Mouse (Mus musculus) limb, embryonic 11.5 days (tissue): ENCODE measurements around the gene Rinl. TPM values are rescaled to one million over a fixed set of nuclear protein-coding genes. Genes with fewer than 3 reads are reported as not detected.

Experiments
- ATAC-seq: fragments of 200-750 bp; cut with Nextera tagmentation; 2 replicates; pipeline ENCODE4 v1.8.0; 2017; ENCODE audit warnings: low read depth; ENCODE audit not compliant: insufficient number of reproducible peaks, low FRiP score, low TSS enrichment
- DNase-seq: peaks from one replicate; pipeline ENCODE4 v3.0.0-alpha.2; 2015; ENCODE audit warnings: low spot score
- H3K27ac ChIP-seq: fragments of 300-500 bp; sonication (generic); replicated peaks from 2 replicates; pipeline ENCODE4 v1.5.1; 2014; ENCODE audit warnings: low read depth, mild to moderate bottlenecking, low read length
- H3K27me3 ChIP-seq: fragments of 300-500 bp; sonication (generic); 2 replicates; pipeline ENCODE4 v1.6.1; 2014; ENCODE audit warnings: mild to moderate bottlenecking, low read length, mixed read lengths; ENCODE audit not compliant: control insufficient read depth, insufficient read depth
- H3K36me3 ChIP-seq: fragments of 300-500 bp; sonication (generic); 2 replicates; pipeline ENCODE4 v1.6.1; 2014; ENCODE audit warnings: mild to moderate bottlenecking, low read length, moderate library complexity, mixed read lengths; ENCODE audit not compliant: control insufficient read depth, insufficient read depth
- H3K4me1 ChIP-seq: fragments of 300-500 bp; sonication (generic); 2 replicates; pipeline ENCODE4 v1.6.1; 2014; ENCODE audit warnings: low read length, mixed read lengths; ENCODE audit not compliant: control insufficient read depth, insufficient read depth
- H3K4me2 ChIP-seq: fragments of 300-500 bp; sonication (generic); 2 replicates; pipeline ENCODE4 v1.6.1; 2014; ENCODE audit warnings: low read depth, mild to moderate bottlenecking, moderate library complexity; ENCODE audit not compliant: severe bottlenecking
- H3K4me3 ChIP-seq: fragments of 300-500 bp; sonication (generic); 2 replicates; pipeline ENCODE4 v1.5.1; 2014; ENCODE audit warnings: low read depth, low read length
- H3K9ac ChIP-seq: fragments of 300-500 bp; sonication (generic); 2 replicates; pipeline ENCODE4 v1.6.1; 2014; ENCODE audit warnings: mild to moderate bottlenecking, low read length
- H3K9me3 ChIP-seq: fragments of 300-500 bp; sonication (generic); 2 replicates; pipeline ENCODE4 v1.6.1; 2016; ENCODE audit warnings: low read length; ENCODE audit not compliant: control insufficient read depth
- WGBS: fragments of 180-500 bp; shearing (Covaris S2); extraction: QIAGEN DNeasy Blood & Tissue Kit; methylation state at CpG from one replicate; pipeline ENCODE4 v1.1.7; 2014; 5-methylcytosine and 5-hydroxymethylcytosine counted together
- polyA plus RNA-seq: library from polyadenylated mRNA; unstranded; fragments of >200 nt; fragmentation: Nextera tagmentation; extraction: Ambion mirVana; gene quantifications from 2 replicates; pipeline ENCODE4 v1.2.1, GENCODE M21; 2014

The Rinl gene
- polyA plus RNA-seq, 1 experiment from 2014 or later: 3.2 TPM

DNA sequence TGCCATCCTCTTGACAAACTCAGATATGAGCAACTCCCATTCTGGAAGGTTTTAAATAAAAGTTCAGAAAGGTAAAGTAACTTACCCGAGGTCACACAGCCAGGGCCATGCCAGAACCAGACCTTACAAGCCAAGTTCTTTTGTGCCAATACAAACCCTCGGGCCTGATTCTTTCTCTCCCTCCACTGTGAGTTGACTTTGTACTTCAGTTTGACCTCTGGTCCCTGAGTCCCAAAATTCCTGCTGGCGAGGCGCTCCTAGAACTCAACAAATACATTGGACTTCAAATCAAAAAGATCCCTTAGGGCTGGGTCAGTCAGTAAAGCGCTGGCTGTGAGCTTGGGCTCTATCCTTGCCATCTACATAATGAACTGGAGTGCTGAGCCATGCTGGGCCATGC lies 48.2 kb downstream of the Rinl start:
- DNase-seq (no peak), ATAC-seq (no peak)
- Histone ChIP-seq H3K9me3 (no peaks in the 10 kb centered on the region), H3K4me2 (no peak overlapping the region), H3K27ac (no peak overlapping the region), H3K9ac (no peak overlapping the region), H3K4me1 (no peaks in the 10 kb centered on the region), H3K27me3 (no peaks in the 10 kb centered on the region), H3K4me3 (no peak overlapping the region), H3K36me3 (no peaks in the 10 kb centered on the region)
- WGBS: 86% methylated on average over 5 of the region's 5 CpGs

DNA sequence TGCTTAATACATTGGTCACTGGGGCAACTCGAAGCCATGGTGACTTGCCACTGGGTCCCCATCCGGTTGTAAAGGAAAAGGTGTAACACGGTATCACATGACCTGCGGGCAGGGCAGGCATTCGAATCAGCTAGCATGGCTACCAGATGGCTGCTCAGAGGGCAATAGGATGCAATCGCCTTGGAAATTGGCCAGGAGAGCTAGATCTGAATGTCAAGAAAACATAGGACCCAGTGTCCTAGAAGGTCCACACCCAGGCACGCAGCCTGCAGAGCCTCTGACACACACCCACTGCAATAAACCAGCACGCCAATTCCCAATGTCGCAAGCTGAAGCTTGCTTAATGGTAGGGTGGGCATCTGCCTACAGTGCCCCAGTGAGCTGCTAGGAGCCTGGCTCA lies 49.6 kb downstream of the Rinl start:
- no peaks in the 10 kb centered on the region for H3K4me1 ChIP-seq
- 76% methylated on average over 9 of the region's 9 CpGs for WGBS
- no peaks in the 10 kb centered on the region for H3K27me3 ChIP-seq
- DNase-seq (no peak), ATAC-seq (no peak)
- H3K27ac ChIP-seq: no peak overlapping the region
- H3K4me3 ChIP-seq: no peak overlapping the region
- H3K9ac ChIP-seq: no peak overlapping the region
- no peaks in the 10 kb centered on the region for H3K36me3 ChIP-seq
- no peak overlapping the region for H3K4me2 ChIP-seq
- no peaks in the 10 kb centered on the region for H3K9me3 ChIP-seq

DNA sequence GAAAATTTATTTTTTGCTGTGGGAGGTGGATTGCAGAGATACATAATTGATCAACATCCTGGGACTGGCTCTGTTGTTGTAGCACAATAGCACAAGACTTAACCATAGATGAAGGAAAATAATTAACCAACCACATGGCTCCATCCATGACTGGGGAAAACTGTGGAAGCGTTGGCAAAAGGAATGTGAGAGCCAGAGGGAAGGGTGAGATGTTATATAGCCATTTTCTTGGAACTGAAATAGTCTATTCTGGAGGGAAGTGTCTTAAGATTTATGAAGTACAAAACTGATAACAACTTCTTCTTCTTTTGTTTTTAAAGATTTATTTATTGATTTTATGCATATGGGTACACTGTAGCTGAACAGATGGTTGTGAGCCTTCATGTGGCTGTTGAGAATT lies 58.5 kb downstream of the Rinl start:
- DNase-seq (no peak), ATAC-seq (no peak)
- Histone ChIP-seq H3K27me3 (no peaks in the 10 kb centered on the region), H3K27ac (no peak overlapping the region), H3K4me2 (no peak overlapping the region), H3K36me3 (no peaks in the 10 kb centered on the region), H3K9me3 (no peaks in the 10 kb centered on the region), H3K4me3 (no peak overlapping the region), H3K9ac (no peak overlapping the region), H3K4me1 (peaks cover 8% of the 10 kb centered on the region; the same call in 1 of the 2 replicates)
- 90% methylated on average over 1 of the region's 1 CpGs for WGBS

Other genes with a start within 250 kb of the Rinl start
- gene Sycn, start 248.1 kb upstream of the Rinl start, polyA plus RNA-seq: not detected in 2 replicates
- not detected in 2 replicates for gene Nccrp1, start 241.7 kb upstream of the Rinl start, polyA plus RNA-seq
- 37.5 and 37.6 TPM in 2 replicates for gene Samd4b, start 190.8 kb upstream of the Rinl start, polyA plus RNA-seq
- gene Pak4, start 190.8 kb upstream of the Rinl start, polyA plus RNA-seq: 37.4 and 44.5 TPM in 2 replicates
- gene Acp7, start 157.6 kb upstream of the Rinl start, polyA plus RNA-seq: not detected in 2 replicates
- 5.9 and 6.2 TPM in 2 replicates for gene Fbxo27, start 96.1 kb upstream of the Rinl start, polyA plus RNA-seq
- gene Fbxo17, start 72.2 kb upstream of the Rinl start, polyA plus RNA-seq: 15.9 and 16.4 TPM in 2 replicates
- gene Mrps12, start 47.1 kb upstream of the Rinl start, polyA plus RNA-seq: 146 and 156 TPM in 2 replicates
- gene Sars2, start 47.0 kb upstream of the Rinl start, polyA plus RNA-seq: 34.9 and 35.8 TPM in 2 replicates
- gene Ccer2, start 32.8 kb upstream of the Rinl start, polyA plus RNA-seq: not detected in 2 replicates
- gene Sirt2, start 22.2 kb upstream of the Rinl start, polyA plus RNA-seq: 68.8 and 69.8 TPM in 2 replicates
- gene Nfkbib, start 21.5 kb upstream of the Rinl start, polyA plus RNA-seq: 40.3 and 44.4 TPM in 2 replicates
- 362 and 390 TPM in 2 replicates for gene Hnrnpl, start 19.6 kb downstream of the Rinl start, polyA plus RNA-seq
- gene Ech1, start 36.2 kb downstream of the Rinl start, polyA plus RNA-seq: 93.2 and 94.7 TPM in 2 replicates
- 1.9 and 2.2 TPM in 2 replicates for gene Lgals4, start 44.9 kb downstream of the Rinl start, polyA plus RNA-seq
- gene Lgals7, start 74.9 kb downstream of the Rinl start, polyA plus RNA-seq: 1.3 and 2.6 TPM in 2 replicates
- gene Capn12, start 92.5 kb downstream of the Rinl start, polyA plus RNA-seq: 0.59 and 0.62 TPM in 2 replicates
- 208 and 213 TPM in 2 replicates for gene Actn4, start 173.4 kb downstream of the Rinl start, polyA plus RNA-seq
- gene Eif3k, start 192.9 kb downstream of the Rinl start, polyA plus RNA-seq: 463 and 476 TPM in 2 replicates
- 10.5 and 12.1 TPM in 2 replicates for gene Map4k1, start 193.1 kb downstream of the Rinl start, polyA plus RNA-seq